Mouse (Mus musculus) embryonic facial prominence, embryonic 11.5 days (tissue): ENCODE results near the gene Ppm1h. TPM values are rescaled to one million over a fixed set of nuclear protein-coding genes. Genes with fewer than 3 reads are reported as not detected.

Experiments used
- ATAC-seq: fragments of 200-750 bp; cut with Nextera tagmentation; replicated peaks from 2 replicates; pipeline ENCODE4 v1.8.0; 2017; ENCODE audit warnings: low read depth; ENCODE audit not compliant: insufficient number of reproducible peaks, low FRiP score, low TSS enrichment
- DNase-seq: peaks from one replicate; pipeline ENCODE4 v3.0.0-alpha.2; 2015; ENCODE audit warnings: low spot score
- H3K27ac ChIP-seq: fragments of 300-500 bp; sonication (generic); replicated peaks from 2 replicates; pipeline ENCODE4 v1.5.1; 2014; ENCODE audit warnings: mild to moderate bottlenecking, low read depth, low read length, control low read depth
- H3K27me3 ChIP-seq: fragments of 300-500 bp; sonication (generic); 2 replicates; pipeline ENCODE4 v1.6.1; 2014; ENCODE audit warnings: mild to moderate bottlenecking, low read length, moderate library complexity, mixed read lengths; ENCODE audit not compliant: control insufficient read depth, insufficient read depth
- H3K36me3 ChIP-seq: fragments of 300-500 bp; sonication (generic); replicated peaks from 2 replicates; pipeline ENCODE4 v1.6.1; 2014; ENCODE audit warnings: low read depth, mild to moderate bottlenecking, low read length, moderate library complexity, mixed read lengths; ENCODE audit not compliant: control insufficient read depth, insufficient read depth
- H3K4me1 ChIP-seq: fragments of 300-500 bp; sonication (generic); 2 replicates; pipeline ENCODE4 v1.6.1; 2014; ENCODE audit warnings: low read length, mixed read lengths; ENCODE audit not compliant: control insufficient read depth, insufficient read depth
- H3K4me2 ChIP-seq: fragments of 300-500 bp; sonication (generic); 2 replicates; pipeline ENCODE4 v1.6.1; 2014; ENCODE audit warnings: low read depth, mild to moderate bottlenecking, control low read depth, low read length, moderate library complexity
- H3K4me3 ChIP-seq: fragments of 300-500 bp; sonication (generic); 2 replicates; pipeline ENCODE4 v1.5.1; 2014; ENCODE audit warnings: low read depth, low read length, control low read depth
- H3K9ac ChIP-seq: fragments of 300-500 bp; sonication (generic); replicated peaks from 2 replicates; pipeline ENCODE4 v1.6.1; 2014; ENCODE audit warnings: mild to moderate bottlenecking, control low read depth, low read length
- H3K9me3 ChIP-seq: fragments of 300-500 bp; sonication (generic); replicated peaks from 2 replicates; pipeline ENCODE4 v1.6.1; 2016; ENCODE audit warnings: mild to moderate bottlenecking, low read length, inconsistent platforms, mixed read lengths; ENCODE audit not compliant: control insufficient read depth
- WGBS: fragments of 180-500 bp; shearing (Covaris S2); extraction: QIAGEN DNeasy Blood & Tissue Kit; methylation state at CpG from one replicate; pipeline ENCODE4 v1.1.7; 2014; 5-methylcytosine and 5-hydroxymethylcytosine counted together
- polyA plus RNA-seq: library from polyadenylated mRNA; unstranded; fragments of >200 nt; fragmentation: Nextera tagmentation; extraction: Ambion mirVana; gene quantifications from 2 replicates; pipeline ENCODE4 v1.2.1, GENCODE M21; 2014

The Ppm1h gene
- polyA plus RNA-seq, 1 experiment from 2014 or later, result 4.5 TPM

- no peak overlapping the region for H3K27ac ChIP-seq
- no peak overlapping the region for H3K9ac ChIP-seq
- no peaks in the 10 kb centered on the region for H3K4me1 ChIP-seq
- no peaks in the 10 kb centered on the region for H3K36me3 ChIP-seq
- H3K27me3 ChIP-seq, result no peaks in the 10 kb centered on the region
- 8% methylated on average over 12 of the region's 12 CpGs for WGBS
- no peak overlapping the region for H3K4me3 ChIP-seq
- H3K9me3 ChIP-seq, result no peaks in the 10 kb centered on the region
- no peak overlapping the region for H3K4me2 ChIP-seq
- DNase-seq (no peak), ATAC-seq (peak; percentile 54; the same call in 1 of the 2 replicates)
Measured at GRCm38 (mm10) chr10:122779351-122779750, 100.8 kb downstream of the Ppm1h start.

GRCm38 (mm10) chr10:122782755-122783154 is 104.2 kb downstream of the Ppm1h start:
- Histone ChIP-seq H3K4me2 (no peak overlapping the region), H3K4me3 (no peak overlapping the region), H3K27me3 (no peaks in the 10 kb centered on the region), H3K9ac (no peak overlapping the region), H3K9me3 (no peaks in the 10 kb centered on the region), H3K27ac (no peak overlapping the region), H3K36me3 (no peaks in the 10 kb centered on the region), H3K4me1 (no peaks in the 10 kb centered on the region)
- 41% methylated on average over 4 of the region's 4 CpGs for WGBS
- no peak for ATAC-seq
- DNase-seq, result no peak

- Histone ChIP-seq H3K9me3 (no peaks in the 10 kb centered on the region), H3K9ac (no peak overlapping the region), H3K4me1 (peaks cover 3% of the 10 kb centered on the region; the same call in 1 of the 2 replicates), H3K36me3 (no peaks in the 10 kb centered on the region), H3K27ac (no peak overlapping the region), H3K4me2 (no peak overlapping the region), H3K27me3 (no peaks in the 10 kb centered on the region), H3K4me3 (no peak overlapping the region)
- ATAC-seq (no peak), DNase-seq (no peak)
- WGBS, result 34% methylated on average over 12 of the region's 12 CpGs
Measured at GRCm38 (mm10) chr10:122789648-122790170, 111.1 kb downstream of the Ppm1h start.

DNA sequence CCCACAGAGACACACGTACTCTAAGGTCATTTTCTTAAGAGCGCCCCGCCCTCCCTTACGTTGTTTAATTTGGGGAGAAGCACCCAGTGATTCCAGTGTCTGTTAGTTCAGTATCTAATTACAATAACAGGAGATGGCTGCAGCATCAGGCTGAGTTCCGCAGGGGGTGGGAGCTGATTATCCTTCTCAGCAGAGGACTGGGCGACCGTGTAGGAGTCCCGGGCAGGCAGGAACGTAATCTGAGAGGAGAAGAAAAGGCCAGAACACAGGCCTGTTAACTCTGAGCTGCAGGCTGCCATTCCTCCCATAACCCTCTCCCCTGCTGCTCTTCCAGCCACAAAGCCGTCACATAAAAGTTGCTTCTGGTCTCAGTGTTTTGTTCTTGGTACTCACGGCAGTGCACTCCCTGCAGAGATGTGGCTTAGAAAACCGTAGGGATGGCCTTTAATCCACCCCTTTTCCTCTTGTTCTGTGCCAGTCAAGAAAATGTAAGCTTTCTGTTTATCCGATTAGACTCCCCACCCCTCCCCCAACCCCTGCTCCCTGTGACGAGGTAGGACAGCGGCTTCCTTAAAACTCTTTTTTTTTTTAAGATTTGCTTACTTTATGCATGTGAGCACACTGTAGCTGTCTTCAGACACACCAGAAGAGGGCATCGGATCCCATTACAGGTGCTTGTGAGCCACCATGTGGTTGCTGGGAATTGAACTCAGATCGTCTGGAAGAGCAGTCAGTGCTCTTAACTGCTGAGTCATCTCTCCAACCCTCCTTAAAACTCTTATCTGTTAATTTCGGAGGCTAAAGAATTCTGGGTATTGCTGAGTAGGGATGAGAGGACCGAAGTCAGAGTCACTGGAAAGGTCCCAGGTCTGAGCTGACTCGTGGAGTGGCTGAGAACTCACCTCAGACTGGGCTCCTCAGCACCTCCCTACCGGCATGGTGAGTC is 113.7 kb downstream of the Ppm1h start:
- peak; percentile 70 for DNase-seq
- peaks cover 3% of the 10 kb centered on the region; the same call in 1 of the 2 replicates for H3K4me1 ChIP-seq
- H3K27ac ChIP-seq, result 0 out of 2 replicates have a peak overlapping the region, but pooled peaks have one; percentile 52
- ATAC-seq, result peak; percentile 68
- no peaks in the 10 kb centered on the region for H3K27me3 ChIP-seq
- H3K9me3 ChIP-seq, result no peaks in the 10 kb centered on the region
- no peaks in the 10 kb centered on the region for H3K36me3 ChIP-seq
- H3K4me3 ChIP-seq, result no peak overlapping the region
- H3K4me2 ChIP-seq, result peak overlapping the region; percentile 39
- H3K9ac ChIP-seq, result peak overlapping the region; percentile 52
- 2% methylated on average over 21 of the region's 21 CpGs for WGBS

- 38% methylated on average over 11 of the region's 11 CpGs for WGBS
- Histone ChIP-seq H3K4me3 (no peak overlapping the region), H3K36me3 (no peaks in the 10 kb centered on the region), H3K4me1 (peaks cover 3% of the 10 kb centered on the region; the same call in 1 of the 2 replicates), H3K27me3 (no peaks in the 10 kb centered on the region), H3K4me2 (no peak overlapping the region), H3K9me3 (no peaks in the 10 kb centered on the region), H3K27ac (no peak overlapping the region), H3K9ac (no peak overlapping the region)
- DNase-seq (no peak), ATAC-seq (no peak; the same call in 1 of the 2 replicates)
Measured at GRCm38 (mm10) chr10:122793193-122793592, 114.6 kb downstream of the Ppm1h start.

- Histone ChIP-seq H3K4me1 (peaks cover 3% of the 10 kb centered on the region; the same call in 1 of the 2 replicates), H3K36me3 (no peaks in the 10 kb centered on the region), H3K27me3 (no peaks in the 10 kb centered on the region), H3K9me3 (no peaks in the 10 kb centered on the region), H3K4me3 (no peak overlapping the region; the same call in 1 of the 2 replicates), H3K4me2 (no peak overlapping the region), H3K27ac (0 out of 2 replicates have a peak overlapping the region, but pooled peaks have one; percentile 49), H3K9ac (peak overlapping the region; percentile 32)
- DNase-seq, result peak; percentile 89
- ATAC-seq, result 0 out of 2 replicates have a peak, but pooled peaks have one; percentile 21
- 29% methylated on average over 20 of the region's 20 CpGs for WGBS
Measured at GRCm38 (mm10) chr10:122794187-122794850, 115.8 kb downstream of the Ppm1h start.

GRCm38 (mm10) chr10:122797955-122798354 is 119.4 kb downstream of the Ppm1h start:
- ATAC-seq (no peak), DNase-seq (no peak)
- no peaks in the 10 kb centered on the region for H3K27me3 ChIP-seq
- no peak overlapping the region for H3K4me3 ChIP-seq
- no peak overlapping the region for H3K4me2 ChIP-seq
- peaks cover 6% of the 10 kb centered on the region; the same call in 1 of the 2 replicates for H3K4me1 ChIP-seq
- H3K36me3 ChIP-seq, result no peaks in the 10 kb centered on the region
- no peaks in the 10 kb centered on the region for H3K9me3 ChIP-seq
- no peak overlapping the region for H3K27ac ChIP-seq
- H3K9ac ChIP-seq, result no peak overlapping the region
- 87% methylated on average over 6 of the region's 6 CpGs for WGBS
